Mouse (Mus musculus) heart, postnatal 25 days (tissue): Measurements from ENCODE around the gene Hmgb1. TPM values are rescaled to one million over a fixed set of nuclear protein-coding genes. Genes with fewer than 3 reads are reported as not detected.

Experiments used
- DNase-seq: peaks from one replicate; pipeline ENCODE4 v3.0.0; 2022; ENCODE audit warnings: low spot score
- intact Hi-C: fragments of 180-260 bp; cut with DNase I; formaldehyde crosslinking; loops from one replicate; pipeline ENCODE4 v1.15.1; 2025
- total RNA-seq, 2 experiments: library from RNA; stranded (reverse); gene quantifications; 2 replicates each; pipeline ENCODE4 v1.2.3; 2021

Hmgb1 gene
- total RNA-seq, 2 experiments from 2014 or later: 83.8 to 97.6 TPM

DNA sequence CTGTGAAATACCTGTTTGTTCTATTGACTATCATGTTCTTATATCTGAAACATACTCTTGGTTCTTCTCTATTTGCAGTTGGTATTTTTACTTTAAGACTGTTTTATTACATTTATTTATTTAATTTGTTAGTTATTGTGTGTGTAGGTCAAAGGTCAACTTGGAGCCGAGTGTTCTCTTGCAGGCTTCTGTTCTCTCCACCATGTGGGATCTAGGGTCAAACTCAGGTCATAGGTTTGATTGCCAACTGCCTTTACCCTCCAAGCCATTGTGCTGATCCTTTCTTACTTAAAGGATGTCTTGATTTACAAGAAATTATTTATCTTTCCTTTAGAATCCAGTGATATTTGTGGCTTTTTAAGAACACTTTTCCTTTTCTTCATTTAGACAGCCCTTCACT is 12.3 kb upstream of the Hmgb1 start:
- intact Hi-C loops: no loop called here
- DNase-seq: no peak

DNA sequence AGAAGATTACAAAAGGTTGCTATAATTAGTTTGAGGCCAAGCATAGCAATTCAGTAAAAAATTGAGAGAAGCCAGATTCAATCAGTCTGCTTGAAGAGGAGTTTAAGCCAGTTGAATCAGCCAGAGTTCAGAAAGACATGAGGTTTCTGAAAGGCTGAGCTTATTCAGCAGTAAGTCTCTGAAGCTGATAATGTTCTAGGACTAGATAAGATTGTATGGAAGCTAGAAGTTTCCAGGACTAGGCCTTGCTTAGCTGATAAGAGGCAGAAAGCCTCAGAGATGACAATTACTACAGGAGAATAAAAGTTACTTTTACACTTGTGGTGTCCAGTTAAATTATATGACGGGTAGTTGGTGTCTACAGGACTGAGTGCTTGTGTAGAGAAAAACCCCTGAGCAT is 5.9 kb upstream of the Hmgb1 start:
- intact Hi-C loops: no loop called here
- no peak for DNase-seq

DNA sequence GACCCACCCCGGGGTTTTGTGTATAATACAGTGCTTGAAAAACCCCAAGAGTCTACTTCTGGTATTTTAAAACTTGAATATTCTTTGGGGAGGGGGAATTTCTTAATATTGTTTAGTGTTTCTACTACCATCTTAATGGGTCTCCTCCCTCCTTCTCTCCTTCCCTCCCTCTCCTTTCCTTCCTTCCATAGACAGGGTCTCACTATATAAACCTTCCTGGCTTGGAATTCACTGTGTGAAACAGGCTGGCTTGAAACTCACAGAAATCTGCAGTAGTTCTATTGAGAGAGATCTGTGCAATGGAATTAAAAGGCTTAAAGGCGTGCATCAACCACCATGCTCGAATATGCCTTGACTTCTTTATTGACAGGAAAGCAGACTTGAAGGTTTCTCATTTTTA is 1.5 kb upstream of the Hmgb1 start:
- no peak for DNase-seq
- intact Hi-C loops: loop anchor here (2.0 to 10.0 kb wide), 3 partner anchors 131 to 261 kb away; partner anchors contain the start of genes Gm42791 and Katnal1

DNA sequence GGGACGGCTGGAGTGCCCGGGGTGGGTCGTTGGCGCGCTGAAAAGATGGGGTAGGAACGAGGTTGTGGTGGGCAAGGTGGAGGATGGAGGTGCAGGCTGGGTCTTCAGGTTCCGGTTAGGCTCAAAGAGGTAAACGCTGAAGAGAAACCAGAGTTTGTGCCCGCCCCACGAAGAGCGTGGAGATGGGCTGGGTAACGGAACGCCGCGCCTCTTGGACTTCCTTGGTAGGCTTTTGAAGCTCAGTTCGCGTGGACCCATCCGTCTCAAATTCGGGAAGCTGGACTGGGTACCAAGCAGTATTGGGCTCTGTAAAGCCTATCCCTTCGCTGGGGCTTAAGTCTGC is 526 bp upstream of the Hmgb1 start:
- peak; percentile 29 for DNase-seq
- intact Hi-C loops: loop anchor here (1.0 to 10.0 kb wide), 4 partner anchors 44 to 260 kb away; partner anchors contain the start of genes Gm42791 and Katnal1

DNA sequence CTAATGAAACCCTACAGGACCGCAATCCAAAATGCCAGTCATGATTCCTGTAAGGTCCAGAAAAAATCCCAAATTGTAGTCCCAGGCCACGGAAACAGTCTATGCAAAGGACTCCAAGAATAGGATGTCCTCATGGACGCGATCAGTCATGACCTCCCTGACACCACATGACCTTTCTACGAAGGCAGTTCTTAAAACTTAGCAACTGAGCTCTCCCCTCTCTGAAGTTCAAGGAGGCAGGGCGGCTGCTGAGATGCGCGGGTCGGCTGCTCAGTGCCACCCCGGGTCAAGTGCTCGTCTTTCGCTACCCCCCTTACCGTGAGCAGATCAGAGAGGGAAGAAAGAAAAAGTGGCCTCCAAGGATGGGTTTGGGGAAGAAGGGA is 577 bp downstream of the Hmgb1 start:
- no peak for DNase-seq
- intact Hi-C loops: loop anchor here (1.0 to 10.0 kb wide), 4 partner anchors 46 to 259 kb away; partner anchors contain the start of genes Gm42791 and Katnal1

DNA sequence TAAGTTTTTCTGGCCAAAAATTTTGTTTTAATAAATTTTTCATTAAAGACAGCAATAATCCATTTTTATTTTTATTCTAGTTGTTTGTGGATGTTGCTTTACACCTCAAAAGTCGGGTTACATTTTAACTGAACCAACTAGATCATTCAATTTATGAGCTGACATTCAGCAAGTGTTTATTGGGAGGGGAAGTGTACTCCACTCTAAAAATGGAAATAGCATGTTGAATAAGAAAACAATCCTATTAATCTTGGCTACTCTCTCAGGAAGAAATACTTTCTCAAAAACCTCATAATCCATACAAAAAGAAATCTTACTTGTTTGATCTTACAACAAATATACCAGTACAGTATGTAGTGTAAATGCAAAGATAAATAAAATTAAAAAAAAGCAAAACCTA is 1.2 kb downstream of the Hmgb1 start:
- intact Hi-C loops: loop anchor here (10.0 kb wide), 2 partner anchors 188 to 258 kb away; partner anchors contain the start of genes Gm42791 and Katnal1

DNA sequence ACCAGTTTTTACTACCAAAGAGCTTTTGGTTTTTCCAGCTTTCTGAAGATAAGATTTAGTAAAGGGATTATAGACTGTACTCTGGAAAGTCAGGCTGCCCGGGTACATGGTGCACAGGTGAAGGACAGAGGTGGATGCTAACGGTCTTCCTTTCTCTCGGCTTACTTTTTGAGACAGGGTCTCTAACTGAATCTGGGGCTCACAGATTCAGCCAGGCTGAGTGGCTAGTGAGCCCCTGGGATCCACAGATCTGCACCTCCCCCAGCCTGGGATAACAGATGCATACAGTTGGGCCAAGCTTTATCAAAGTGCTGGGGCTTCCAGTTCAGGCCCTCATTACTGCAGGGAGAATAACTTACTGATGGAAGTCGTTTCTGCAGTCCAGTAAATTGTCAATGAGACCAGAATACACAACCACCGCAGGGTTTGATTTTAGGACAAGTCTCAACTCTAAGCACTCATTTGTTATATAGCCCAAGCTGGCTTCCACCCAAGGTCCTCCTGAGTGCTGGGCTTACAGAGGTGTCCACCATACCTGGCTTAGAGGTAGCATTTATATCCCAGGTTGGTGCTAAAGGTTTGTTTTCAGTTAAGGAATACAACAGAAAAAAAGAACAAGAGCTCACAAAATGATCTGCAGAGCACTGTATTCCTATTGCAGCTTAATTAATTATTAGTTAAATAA is 2.0 kb downstream of the Hmgb1 start:
- no peak for DNase-seq
- intact Hi-C loops: loop anchor here (10.0 kb wide), 2 partner anchors 188 to 258 kb away; partner anchors contain the start of genes Gm42791 and Katnal1

More for the DNA sequence above, 1.2 kb downstream of the Hmgb1 start:
- no peak for DNase-seq

DNA sequence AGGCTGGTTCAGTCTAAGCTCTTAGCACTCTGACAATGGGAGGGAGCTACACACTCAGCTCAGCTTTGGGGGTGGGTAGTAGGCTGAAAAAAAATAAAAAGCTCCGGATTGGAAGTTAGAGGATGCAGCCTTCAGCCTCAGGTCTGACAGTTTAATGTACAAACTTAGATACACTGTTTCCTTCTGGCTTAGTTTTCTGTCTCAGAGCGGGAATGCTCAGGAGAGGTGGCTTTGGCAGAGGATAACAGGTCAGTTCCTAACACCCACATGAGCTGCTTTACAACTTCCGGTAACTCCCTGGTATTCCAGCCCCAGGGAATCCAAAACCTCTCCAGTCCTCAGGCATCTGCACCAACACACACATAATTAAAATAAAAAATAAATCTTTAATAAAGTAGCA is 4.5 kb downstream of the Hmgb1 start:
- intact Hi-C loops: loop anchor here (1.0 to 10.0 kb wide), 3 partner anchors 17 to 255 kb away; partner anchors contain the start of genes Gm42791 and Katnal1
- no peak for DNase-seq

DNA sequence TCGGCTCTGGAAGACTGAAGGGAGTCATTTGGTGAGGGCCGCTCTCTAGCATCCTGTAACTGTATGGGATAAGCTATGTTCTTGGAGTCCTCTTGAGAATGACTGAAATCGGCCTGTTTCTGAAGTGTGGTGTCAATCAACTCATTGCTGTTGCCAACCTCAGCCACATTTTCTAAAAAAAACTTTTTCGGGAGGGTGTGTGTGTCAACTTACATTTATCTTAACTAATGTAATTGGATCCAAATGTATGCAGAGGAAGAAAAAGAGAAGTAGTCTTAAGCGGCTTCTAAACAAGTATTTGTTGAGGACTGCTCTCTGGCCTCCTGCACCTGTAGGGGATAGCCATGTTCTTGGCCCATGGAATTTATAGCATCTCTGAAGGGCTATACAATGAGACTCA is 6.2 kb downstream of the Hmgb1 start:
- no peak for DNase-seq
- intact Hi-C loops: no loop called here

DNA sequence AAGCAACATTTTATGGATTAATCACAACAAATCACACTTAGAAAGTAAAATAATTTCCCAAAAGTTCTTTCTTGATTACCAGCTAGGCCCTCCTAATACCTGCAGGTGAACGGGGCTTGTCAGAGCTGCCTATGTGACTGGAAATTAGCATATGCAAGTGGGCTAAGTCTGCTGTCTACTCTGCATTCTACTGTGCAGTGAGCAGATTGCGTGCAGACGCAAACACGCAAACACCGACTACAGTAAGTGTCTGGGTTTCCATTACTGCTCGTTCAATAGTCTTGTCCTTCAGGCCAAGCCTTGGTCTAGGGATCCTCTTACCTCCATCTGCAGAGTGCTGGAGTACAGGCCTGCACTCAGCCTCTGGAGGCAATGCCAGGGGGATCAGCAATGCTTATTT is 8.6 kb downstream of the Hmgb1 start:
- intact Hi-C loops: no loop called here
- DNase-seq: no peak

DNA sequence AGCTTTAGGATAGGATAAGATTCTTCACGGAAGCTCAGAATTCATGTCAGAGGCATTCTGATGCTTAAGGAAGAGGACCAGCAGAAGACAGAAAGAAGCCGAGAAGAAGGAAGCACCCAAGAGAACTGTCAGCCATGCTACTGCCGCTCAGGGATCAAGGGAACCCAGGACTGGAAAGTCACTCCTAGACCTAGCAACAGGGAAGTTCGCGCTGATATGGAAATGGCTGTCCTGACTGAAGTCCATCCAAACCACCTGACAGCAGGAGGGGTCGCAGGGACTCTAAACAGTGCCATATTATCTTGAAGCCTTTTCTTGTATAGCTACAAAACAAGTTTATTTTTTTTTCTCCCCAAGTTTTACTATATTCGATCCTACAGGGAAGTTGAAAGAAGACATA is 9.8 kb downstream of the Hmgb1 start:
- intact Hi-C loops: no loop called here
- no peak for DNase-seq

DNA sequence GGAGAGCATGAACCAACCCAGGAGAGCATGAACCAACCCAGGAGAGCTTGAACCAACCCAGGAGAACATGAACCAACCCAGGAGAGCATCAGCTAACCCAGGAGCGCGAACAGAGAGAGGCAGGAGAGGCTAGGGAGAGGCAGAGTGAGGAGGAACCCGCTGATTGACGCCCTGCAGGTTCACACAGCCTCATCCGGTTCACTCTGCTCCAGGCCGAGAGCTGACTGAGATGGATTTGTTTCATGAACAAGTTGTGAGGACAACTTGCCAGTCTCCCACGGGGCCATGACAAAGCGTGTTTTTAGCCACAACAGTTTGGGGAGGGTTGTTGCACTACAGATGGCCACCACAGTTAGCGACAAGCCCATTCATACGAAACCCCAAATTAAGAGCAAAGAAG is 12.0 kb downstream of the Hmgb1 start:
- intact Hi-C loops: no loop called here

DNA sequence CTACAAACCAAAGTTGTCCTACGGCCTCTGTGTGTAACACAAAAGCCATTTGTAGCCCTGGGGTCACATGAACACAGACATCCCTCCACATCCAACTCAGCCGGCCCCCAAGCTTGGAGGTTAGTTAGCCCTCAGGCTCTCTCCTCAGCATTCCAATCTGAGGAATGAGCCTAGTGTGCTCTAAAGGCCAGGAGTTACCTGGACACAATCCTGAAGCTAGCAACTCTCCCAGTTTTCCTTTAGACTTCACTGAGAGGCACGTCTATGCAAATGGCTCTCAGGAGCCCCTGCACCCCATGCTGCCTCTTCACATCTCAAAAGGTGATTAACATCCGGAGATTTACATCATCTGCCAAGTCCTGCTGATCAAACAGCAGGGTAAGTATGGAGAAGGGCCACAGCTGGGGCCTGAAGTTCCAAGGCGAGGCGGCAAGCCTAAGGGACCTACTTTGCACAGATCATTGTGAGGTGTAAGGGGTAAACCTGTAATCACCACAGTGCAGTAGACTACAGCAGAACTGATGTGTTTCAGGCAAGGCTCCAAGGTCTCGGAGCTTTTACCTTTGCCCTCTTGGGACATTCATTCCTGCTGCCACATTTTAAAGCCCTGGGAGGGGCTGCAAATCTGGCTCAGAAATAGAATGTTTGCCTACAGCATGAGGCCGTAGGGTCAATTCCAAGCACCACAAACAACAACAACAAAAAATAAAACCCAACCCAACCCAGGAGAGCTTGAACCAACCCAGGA is 13.3 kb downstream of the Hmgb1 start:
- intact Hi-C loops: no loop called here
- no peak for DNase-seq

More for the DNA sequence above, 12.0 kb downstream of the Hmgb1 start:
- no peak for DNase-seq

DNA sequence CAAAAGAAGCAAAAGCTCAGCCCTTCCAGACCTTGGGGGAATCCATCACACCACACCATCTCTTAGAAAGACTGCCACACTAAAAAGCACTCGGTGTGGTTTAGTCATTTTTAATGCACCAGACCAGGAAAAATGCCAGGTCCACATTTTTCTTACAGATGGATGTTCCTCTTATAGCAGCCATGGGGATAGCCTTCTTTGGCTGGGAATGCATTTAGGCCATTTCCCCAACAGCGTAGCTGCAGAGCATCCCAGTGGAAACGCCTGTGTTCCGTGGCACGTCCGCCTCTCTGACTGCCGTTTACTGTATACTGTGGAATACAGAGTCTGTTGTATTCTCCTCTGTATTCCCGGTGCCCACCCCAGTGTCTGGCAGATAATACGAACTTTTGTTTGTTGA is 15.5 kb downstream of the Hmgb1 start:
- intact Hi-C loops: no loop called here
- DNase-seq: no peak

DNA sequence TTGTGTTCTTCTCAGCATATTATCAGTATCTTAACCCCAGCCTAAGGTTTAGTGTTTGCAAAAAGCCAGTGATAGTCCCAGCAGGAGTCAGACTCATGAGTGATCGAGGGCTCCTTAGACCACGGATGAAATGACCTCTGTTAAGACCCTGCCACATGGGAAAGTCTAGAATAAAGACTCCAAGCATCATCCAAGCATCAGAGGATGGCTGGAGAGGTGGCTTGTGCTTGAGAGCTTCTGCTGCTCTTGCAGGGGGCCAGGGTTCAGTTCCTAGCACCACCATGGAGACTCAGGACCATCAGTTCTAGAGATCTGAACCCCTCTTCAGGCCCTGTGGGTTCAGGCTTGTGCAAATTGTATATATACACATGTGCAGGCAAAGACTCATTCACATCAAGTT is 16.2 kb downstream of the Hmgb1 start:
- intact Hi-C loops: no loop called here
- no peak for DNase-seq

DNA sequence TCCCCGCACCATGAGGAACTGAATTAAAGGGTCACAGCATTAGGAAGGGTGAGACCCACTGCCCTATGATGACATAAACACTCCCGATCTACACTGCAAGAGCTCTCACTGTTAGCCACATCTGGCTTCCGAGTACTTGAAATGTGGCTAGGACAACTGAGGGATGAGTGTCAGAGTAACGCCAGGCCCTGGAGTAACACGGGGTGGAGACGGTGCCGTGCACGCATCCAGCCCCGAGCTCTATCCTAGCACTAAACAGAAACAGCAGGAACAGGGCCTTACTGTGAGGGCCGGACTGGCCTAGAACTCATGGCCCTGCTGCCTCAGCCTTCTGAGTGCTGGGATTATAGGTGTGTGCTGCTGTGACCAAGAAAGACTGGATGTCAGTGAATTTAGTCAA is 18.3 kb downstream of the Hmgb1 start:
- no peak for DNase-seq
- intact Hi-C loops: no loop called here

DNA sequence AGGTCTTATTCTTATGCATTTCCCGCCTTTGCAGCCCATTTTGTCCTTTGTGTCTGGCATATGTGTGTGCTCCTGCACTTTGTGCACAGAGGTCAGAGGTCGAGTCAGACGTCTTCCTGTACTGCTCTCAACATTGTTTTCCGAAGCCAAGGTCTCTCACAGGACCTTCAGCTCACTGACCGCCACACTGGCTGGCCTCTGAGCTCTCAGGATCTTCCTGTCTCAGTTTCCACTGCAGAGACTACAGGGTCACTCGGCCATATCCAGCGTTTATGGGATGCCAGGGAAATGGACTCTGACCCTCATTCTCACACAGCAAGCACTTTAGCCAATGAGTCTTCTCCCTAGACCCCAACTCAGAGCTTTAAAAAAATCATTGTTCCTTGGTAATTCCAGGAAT is 19.4 kb downstream of the Hmgb1 start:
- DNase-seq: no peak
- intact Hi-C loops: no loop called here

DNA sequence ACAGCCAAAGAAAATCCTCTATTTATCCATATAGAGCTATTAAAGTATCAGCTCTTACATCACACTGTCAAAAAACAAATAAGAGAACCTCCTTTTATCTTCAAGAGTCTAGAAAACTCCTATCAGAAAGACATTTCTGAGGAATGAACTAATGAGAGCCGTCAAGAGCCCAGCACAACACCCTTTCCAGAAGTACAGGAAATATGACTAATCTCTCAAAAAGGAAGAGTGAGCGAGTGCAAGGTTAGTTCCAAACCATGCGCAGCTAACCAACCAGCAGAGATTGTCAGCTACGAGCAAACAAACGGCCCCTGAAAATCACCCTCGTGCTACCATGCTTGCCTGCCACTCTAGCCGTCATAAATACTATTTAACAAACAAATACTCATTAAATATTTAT is 21.4 kb downstream of the Hmgb1 start:
- intact Hi-C loops: loop anchor here (1.0 kb wide), 1 partner anchor 16 kb away; no protein-coding TSS in a partner anchor
- no peak for DNase-seq

DNA sequence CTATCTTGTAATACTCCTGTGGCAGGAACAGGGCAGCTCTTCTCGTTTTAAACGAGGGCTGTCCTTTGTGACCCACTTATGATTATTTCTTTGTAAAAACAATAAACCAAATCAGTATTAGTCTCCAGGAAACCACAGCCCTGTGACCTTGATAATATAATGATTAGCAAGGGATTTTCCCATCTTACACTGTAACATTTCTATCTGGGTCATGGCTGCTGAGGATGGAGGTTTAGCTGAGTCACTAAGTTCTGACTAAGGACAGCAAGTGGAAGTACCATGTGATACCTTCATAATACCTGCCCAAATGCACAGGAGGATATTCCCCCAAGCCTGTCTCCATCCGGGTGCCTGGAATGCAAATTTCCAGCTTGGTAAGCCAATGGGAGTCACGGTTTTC is 23.8 kb downstream of the Hmgb1 start:
- DNase-seq: no peak
- intact Hi-C loops: no loop called here

DNA sequence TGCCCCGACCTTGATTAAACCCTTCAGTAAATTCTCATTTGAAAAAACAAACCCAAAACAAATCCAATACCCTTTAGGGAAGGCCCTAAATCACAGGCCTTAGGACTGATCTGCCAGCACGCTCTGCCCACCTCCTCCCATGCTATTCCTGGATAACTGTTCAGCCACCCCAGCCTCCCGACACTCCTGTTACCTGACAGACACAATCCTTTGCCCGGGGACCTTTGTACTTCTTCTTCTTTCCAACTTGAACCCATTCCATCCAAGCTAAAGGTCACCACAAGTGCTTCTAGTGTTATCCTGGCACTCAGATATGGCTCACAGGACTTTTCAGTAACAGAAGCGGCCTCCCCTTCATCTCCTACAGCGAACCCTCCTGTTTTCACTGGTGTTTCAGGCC is 25.3 kb downstream of the Hmgb1 start:
- intact Hi-C loops: no loop called here
- DNase-seq: no peak

DNA sequence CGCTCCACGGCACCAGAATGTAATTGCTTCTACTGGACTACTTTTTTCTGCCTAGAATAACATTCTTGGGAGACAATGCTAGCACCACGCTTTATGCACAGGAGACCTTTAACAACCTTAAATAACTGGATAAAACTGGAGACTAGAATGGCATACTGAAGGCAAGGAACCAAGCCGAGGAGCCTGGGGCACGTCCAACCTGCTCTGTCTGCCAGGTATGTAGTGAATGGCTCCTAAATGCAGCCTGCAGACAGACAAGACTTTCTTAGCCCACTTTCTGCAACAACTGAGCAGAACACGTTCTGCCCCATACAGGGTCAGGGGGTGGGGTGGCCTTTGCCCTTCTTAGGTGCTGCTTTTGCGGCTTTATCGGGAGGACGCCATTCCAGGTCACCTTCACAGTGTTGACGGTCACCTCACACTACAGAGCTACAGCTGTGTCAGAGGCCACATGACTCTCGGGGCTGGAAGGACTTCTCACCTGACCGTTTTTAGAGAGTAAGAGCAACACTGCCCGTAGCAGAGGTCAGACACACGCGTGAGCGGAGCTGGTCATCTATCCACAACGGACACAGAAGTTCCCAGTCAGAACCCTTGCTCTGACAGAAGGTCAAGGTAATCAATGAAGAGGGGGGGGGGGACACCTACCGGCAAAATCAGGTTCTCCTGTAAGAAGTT is 27.3 kb downstream of the Hmgb1 start:
- intact Hi-C loops: no loop called here
- no peak for DNase-seq
